Mouse (Mus musculus) heart, postnatal 25 days (tissue): ENCODE data around the gene Cabp7. TPM values are rescaled to one million over a fixed set of nuclear protein-coding genes. Genes with fewer than 3 reads are reported as not detected.

ENCODE experiments used
- DNase-seq: peaks from one replicate; pipeline ENCODE4 v3.0.0; 2022; ENCODE audit warnings: low spot score
- intact Hi-C: fragments of 180-260 bp; cut with DNase I; formaldehyde crosslinking; loops from one replicate; pipeline ENCODE4 v1.15.1; 2025
- total RNA-seq, 2 experiments: library from RNA; stranded (reverse); gene quantifications; 2 replicates each; pipeline ENCODE4 v1.2.3; 2021

Cabp7 gene
- total RNA-seq, 2 experiments from 2014 or later, result not detected

DNA sequence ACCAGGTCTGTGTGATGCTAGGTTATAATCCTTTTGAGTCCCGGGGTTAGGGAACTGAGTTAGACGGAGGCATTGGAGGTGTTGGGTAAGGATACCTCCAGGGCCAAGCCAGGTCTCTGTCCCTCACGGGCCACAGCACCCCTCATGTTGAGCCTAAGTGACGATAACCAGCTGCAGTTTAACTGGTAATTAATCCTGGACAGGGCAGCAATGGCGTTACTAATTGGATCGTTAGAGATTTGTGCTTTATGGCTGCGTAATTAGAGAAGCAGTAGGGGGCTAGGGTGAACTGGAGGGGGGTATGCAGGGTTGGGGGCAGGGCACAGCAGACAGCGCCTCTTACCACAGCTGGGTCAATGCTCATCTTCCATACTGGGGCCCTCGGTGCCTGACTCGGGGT lies 6.3 kb upstream of the Cabp7 start:
- intact Hi-C loops, result no loop called here
- DNase-seq, result no peak

DNA sequence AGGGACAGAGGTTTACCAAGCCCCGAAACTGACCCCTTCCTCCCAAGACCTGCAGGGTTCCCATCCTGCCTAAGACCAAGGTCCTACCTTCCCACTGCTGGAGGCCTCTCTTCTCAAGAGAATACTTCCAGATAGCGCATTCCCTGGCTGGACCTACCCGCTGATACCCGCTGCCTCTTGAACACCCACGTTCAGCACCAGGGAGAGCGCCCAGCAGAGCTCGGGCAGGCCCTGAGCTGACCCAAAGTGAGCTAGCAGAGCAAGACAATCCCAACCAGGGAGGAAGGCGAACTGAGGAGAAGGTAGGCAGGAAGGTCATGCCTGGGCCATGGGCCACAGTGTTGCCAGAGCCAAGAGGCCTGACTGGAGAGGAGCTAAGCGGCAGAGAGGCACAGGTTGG lies 3.7 kb upstream of the Cabp7 start:
- intact Hi-C loops, result no loop called here
- no peak for DNase-seq

DNA sequence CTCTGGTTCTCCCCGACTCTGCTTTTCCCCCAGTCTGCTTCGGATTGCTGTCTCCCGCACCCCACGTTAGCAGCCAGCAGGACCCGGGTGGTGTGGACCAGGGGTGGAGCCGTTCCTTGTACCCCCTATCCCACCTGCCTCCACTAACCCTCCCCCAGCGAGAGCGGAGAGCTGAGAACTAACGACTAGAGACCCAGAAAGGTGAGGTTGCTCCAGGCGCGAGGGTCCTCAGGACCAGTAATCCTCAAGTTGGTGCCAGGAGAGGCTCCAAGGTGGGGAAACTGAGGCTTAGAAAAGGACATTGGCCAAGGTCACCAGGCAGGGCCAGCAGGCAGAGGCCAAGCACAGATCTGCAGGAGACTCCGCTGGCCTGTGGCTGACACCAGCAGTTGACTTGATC lies 707 bp upstream of the Cabp7 start:
- no peak for DNase-seq
- intact Hi-C loops, result no loop called here

DNA sequence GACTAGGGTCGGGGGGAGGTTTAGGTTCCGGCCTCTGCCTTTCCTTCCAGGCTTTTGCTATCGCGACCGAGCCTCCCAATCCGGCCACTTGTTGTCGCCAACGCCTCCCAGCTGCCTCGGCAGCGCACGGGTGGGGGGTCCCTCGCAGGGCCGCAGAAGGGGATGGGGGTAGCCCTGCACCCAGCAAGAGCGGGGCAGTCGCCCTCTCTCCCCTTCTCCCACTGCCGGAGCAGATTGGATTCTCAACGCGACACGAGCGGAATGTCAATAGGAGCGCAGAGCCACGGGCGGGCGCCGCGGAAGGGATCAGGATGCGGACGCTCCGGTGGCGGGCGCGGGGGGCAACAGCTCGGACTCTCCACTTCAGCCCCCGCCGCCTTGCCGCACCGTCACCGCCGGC lies 609 bp downstream of the Cabp7 start:
- intact Hi-C loops, result no loop called here
- DNase-seq, result no peak

DNA sequence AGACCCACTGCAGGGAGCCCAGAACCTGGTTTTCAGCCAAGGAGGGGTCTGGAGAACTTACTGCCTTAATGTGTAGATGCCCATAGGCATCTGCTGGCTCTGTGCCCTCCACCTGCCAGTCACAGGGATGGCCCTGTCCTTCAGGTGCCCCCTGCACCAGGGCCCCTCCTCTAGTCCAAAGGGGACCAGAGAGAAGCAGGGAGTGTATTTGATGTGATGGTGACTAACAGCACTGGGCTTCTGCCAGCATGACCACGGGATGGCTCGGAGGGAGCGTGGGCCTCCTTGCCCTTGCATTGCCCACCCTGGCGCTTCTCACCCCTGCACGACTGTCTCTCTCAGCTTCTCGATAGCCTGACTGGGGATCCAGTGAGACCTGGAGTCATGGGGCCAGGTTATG lies 1.9 kb downstream of the Cabp7 start:
- intact Hi-C loops, result no loop called here

DNA sequence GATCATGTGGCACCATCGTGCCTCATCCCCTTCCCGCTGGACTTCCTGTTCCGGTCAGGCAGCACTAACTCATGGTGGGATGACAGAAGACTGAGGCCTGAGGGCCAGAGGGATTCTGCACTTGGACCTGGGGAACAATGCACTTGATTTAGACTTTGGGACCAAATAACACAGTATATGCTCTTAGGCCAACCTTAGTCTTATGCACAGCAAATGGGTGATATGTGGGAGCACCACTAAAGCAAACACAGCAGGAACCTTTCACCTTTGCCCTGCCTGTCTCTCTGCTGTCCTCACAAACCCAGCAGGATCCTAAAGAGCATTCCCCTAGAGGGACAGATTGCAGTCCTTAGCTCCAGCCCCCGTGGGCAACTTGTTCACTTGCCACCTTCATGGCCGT lies 5.8 kb downstream of the Cabp7 start:
- DNase-seq, result no peak
- intact Hi-C loops, result no loop called here

More for the DNA sequence above, 1.9 kb downstream of the Cabp7 start:
- no peak for DNase-seq

DNA sequence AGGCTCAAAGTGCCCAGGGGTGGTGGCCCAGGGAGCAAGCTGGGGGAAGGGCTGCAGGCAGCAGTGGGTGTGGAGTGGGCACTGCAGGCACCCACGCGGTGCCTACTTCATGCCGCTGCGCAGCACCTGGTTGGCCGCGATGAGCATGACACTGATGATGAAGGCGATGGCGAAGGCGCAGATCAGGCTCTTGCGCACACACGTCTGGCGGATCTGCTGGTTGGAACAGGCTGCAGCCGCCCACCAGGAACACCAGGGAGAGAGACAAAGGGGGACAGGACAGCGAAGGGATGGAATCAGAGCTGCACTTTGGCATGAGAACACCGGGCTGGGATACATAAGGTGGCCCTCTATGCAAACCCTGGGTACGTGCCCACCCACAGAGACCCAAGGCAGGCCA lies 7.9 kb downstream of the Cabp7 start:
- intact Hi-C loops, result no loop called here
- DNase-seq, result no peak

DNA sequence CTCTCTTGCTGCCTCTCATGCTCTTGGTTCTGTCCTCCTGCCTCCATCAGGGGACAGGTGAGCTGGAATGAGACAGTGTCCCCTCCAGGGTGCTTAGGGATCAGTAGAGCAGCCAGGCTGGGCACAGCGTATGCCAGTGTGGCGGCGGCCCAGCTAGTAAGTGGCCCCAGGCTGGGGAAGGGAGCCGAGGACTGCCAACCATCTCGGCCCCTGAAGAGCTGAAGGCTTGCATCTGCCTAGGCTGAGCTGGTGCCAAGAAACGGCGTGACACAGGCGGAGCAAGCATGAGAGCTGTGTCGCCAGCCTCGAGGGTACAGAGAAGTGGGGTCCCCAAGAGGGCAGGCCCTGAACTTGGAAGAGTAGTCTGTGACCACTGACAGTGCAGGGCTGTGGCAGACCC lies 8.9 kb downstream of the Cabp7 start:
- intact Hi-C loops, result no loop called here
- no peak for DNase-seq

DNA sequence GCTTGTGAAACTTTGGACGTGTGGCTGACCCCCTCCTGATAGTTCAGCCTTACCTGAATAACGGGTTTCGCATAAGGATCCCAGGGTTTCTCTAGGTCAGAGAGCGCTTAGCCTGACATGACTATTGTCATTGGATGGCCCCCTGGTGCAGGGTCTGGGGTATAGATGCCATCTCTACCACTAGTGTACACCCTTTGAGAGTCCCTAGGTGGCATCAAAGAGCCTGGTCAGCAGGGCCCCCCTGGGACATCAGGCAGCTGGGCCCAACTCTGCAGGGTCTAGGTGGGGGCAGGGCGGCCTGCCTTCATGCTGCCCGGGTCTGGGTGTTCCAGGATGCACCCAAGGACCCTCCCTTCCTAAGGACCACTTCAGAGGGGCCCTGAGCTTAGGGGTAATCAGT lies 10.2 kb downstream of the Cabp7 start:
- intact Hi-C loops, result no loop called here
- no peak for DNase-seq

DNA sequence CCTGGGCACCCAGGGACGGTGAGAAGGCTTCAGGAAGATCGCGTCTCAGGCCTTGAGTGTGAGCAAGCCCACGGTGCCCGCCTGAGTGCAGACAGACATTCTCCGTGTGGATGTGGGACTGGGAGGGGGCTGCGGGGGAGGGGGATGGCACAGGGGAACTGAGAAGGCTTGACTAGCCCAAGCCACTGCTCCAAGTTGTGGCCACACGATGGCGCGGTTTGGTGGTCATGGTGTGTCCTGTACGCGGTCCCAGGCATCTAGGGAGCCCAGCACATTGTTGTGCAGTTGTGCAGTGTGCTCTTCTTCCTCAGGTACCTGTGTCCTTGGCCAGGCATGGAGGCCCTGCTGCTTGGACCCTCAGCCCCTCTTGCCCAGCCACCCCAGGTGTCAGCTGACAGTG lies 12.4 kb downstream of the Cabp7 start:
- no peak for DNase-seq
- intact Hi-C loops, result no loop called here

DNA sequence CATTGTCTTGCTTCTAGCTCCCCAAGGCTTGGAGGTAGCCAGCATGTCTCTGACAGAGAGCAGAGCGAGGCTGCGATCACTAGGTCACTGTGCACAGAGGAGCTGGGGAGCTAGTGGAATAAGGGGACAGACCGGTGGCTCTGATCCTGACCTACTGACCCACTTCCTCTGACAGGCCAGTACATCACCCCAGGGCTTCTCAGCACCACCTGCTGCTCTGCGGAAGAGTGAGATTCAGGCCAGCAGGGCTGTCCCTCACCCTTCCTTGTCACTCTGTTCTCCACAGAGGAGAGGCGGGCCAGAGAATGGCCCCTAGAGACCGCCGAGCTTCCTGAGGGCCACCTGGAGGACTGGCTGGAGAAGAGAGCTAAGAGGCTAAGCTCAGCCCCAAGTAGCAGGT lies 14.8 kb downstream of the Cabp7 start:
- DNase-seq, result no peak
- intact Hi-C loops, result no loop called here

DNA sequence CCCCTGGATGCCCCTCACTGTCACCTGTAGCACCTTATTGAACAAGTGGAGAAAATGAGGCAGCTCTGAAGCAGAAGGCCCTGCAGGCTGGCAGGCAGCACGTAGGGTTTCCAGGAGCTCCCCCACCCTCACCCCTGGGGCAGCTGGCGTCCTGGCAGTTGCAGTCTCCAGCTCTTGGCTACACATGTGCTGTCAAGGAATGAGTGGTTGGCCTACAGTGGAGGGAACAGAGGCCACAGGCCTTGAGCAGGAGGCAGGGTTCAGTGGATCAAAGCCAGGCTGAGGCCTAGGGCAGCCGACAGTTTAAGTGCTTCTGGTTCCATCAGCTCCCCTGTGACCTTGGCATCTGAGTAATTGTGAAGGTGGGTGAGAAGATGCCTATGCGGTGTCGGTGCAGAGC lies 15.7 kb downstream of the Cabp7 start:
- intact Hi-C loops, result no loop called here
- no peak for DNase-seq

DNA sequence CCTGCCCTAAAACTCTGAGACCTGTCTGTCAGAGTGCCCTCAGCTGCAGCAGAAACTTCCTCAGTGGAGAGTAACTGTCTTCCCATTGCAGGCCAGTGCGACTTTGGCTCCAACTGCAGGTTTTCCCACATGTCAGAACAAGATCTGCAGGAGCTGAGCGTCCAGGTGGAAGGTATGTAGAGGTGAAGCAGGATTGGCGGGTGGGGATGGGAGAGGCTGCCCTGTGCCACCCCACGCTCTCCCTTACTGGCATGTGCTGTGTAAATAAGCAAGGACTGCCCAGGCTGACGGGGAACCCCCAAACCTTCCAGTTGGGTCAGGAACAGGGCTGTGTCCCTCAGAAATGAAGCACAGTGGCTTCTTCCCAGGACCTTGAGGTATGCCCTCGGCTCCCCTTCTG lies 16.5 kb downstream of the Cabp7 start:
- intact Hi-C loops, result no loop called here
- DNase-seq, result no peak

DNA sequence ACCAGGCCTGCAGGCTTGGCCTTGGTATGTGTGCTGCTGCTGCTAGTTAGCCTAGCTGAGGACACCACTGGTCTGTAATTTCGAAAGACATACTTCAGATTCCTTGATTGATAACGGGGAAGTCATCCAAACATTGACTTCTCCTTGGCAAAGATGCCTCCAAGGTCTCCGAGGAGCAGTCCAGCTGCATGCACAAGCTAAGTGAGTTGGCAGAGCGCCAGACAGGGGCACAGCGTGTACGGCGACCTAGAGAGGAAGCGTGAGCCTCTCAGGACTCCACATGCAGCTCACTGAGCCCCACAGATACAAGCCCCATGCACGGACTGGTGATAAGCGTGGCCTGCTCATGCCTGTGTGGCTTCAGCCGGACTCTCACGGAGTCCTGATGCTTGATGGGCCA lies 17.0 kb downstream of the Cabp7 start:
- DNase-seq, result no peak
- intact Hi-C loops, result no loop called here

DNA sequence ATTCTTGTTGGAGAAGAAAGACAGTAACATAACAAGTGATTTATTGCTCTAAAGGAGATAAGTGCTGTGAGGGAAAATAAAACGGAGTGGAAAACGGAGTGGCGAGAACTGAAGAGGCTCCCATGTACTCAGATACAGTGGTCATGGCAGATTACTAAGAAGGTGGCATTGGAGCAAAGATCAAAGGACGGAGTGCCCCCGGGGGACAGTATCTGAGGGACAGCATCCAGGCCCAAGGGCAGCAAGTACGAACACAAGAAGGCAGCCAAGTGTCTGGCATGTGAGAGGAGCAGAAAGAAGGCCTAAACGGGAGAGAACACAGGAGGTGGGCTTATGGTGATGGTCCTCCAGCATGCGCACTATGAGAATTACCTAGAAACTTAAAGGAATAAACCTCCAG lies 24.9 kb downstream of the Cabp7 start:
- intact Hi-C loops, result no loop called here
- no peak for DNase-seq

DNA sequence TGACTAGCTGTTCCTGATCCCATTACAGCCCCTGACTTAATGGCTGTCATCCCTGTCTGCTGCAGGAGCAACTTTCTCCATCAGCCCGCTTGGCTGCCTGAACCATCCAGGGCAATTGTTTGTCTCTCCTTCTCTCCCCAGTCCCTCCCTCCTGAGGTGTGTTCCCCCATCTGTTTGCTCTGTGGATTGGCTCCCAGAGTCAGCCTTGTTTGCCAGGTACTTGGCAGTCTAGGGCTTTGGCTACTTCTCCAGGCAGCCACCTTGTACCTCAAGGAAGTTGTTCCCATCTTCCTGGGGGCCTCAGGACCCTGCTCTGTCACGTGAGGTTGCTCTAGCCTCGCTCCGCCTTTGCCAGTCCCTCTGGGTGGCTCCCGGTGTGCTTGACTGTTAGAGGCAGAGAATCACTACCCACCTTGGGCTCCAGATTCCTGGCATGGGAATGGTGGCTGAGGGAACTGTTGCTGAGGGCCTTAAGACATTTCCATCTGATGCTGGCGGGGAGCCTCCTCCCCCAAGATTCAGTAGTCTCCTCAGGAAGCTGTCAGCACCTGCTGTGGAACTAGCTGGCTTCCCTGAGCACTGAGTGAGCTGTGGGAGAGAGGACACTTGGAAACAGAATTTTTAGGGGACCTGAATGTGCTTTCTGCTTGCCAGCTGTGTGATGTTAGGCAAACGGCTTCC lies 25.5 kb downstream of the Cabp7 start:
- intact Hi-C loops, result no loop called here
- no peak for DNase-seq

DNA sequence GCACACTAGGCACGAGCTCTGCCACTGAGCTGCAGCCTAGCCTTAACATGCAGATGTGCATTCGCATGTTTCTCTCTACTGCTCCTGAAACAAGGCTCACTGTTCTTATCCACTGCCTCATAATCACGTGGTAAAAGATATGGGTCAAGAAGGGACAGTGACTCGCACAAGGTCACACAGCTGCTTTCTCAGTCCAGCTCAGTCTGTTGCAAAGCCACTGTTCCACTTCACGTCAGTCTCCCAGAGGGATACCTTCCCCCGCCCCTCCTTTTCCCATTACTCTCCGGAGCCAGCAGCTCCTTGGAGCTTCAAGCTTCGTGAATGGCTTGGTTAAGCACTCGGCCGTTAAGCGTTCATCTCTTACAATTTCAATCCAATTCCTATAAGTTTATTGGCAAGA lies 26.2 kb downstream of the Cabp7 start:
- intact Hi-C loops, result no loop called here
- DNase-seq, result no peak

DNA sequence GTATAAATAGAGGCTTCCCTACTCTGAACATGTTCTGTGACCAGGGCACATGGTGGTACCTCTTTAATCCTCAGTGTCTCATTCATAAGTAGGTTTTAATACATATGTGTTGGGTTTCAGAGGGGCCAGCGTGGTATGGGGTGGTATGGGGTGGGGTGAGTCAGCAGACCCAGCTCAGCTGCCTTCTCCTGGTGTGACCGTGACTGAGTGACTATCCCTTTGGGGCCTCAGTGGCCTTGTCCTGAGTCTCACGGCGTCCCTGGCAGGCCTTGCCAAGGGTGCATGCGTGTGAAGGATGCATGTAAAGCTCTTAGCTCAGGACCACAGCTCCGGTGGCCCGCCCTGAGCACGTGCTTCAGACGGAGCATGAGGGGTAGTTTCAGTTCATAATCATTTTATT lies 26.6 kb downstream of the Cabp7 start:
- intact Hi-C loops, result no loop called here
- no peak for DNase-seq

DNA sequence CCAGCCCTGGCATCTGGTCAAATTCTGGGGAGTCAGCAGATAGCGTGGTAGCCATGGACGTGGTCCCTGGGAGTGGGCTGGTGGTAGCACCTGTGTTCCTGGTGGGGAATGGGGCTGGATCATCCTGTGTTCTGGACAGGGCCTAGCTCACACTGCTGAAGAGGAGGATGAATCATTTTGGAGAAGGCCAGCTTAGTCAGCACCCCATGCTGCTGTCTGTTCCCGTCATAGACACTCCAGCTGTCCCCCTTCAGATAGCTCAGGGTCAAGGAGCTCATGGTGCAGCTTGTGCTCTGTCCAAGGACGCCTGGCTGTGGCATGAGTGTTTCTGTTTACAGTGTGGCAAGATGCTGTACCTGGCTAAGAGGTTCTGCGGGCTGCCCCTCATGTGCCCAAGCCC lies 28.0 kb downstream of the Cabp7 start:
- DNase-seq, result no peak
- intact Hi-C loops, result no loop called here

DNA sequence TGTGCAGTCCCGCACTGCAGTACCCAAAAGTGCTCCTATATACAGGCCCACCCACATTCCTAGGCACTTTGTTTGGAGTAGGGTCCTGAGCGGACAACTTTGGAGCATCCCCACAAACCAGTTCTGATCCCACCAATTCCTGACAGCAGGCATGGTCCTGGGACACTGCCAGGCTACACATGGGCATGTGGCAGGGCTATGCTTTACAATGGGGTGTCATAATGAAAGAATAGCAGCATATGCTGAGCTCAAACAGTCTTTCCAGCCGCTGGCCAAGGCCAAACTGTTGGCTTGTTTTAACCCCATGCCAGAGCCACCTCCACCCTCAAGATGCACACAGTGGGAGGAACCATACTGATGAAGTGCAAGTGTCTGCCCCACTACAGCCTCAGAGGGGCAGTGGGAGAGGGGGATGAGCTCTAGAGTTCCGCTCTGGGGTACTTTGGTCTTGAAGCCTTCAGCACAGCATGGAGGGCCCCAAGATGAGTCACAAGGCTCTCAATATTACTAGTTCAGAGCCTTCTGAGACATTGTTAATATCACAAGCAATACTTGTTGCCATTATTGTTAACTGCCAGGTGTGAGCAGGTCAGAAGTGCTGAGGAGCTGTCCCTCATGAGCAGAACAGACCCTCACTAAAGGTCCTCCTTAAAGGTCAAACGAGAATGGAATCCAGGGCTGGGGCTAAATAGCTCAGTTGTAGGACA lies 29.9 kb downstream of the Cabp7 start:
- no peak for DNase-seq
- intact Hi-C loops, result no loop called here

DNA sequence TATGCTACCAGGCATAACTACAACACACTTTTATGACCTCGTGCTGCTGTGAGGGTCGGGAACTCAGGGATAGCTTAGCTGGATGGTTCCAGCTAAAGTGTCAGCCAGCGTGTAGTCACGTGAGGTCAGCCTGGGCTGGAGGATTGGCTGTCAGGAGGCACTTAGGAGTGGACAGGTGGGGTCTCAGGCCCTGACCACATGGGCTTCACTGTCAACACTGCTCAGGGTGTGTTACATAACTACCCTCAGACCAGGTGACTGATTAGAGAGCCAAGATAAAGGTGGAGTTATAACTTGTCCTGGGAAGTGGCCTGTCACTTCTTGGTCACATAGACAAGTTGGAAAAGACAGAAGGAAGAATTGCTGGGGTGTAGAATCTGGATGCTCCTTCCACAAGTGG lies 31.0 kb downstream of the Cabp7 start:
- intact Hi-C loops, result no loop called here
- no peak for DNase-seq

DNA sequence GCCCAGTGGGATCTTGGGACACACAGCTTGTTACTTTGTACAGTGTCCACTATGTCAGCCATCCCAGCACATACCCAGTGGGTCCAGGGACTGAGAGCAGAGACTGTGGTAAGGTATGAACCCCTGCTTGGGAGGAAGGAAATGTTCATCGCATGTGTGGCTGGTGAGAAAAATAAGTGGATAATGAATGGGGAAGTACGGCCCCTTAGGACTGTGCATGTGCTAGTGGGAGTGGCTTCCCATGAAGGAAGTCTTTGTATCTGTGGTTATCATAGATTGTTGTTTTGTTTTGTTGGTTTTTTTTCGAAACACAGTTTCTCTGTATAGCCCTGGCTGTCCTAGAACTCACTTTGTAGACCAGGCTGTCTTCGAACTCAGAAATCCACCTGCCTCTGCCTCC lies 31.9 kb downstream of the Cabp7 start:
- intact Hi-C loops, result no loop called here
- no peak for DNase-seq
